Mouse (Mus musculus) B cell, adult 2 months (primary cell): Measurements from ENCODE around the gene B230217C12Rik.
"Not testable (repeated sequence)": the region's sequence is repeated elsewhere in the genome, so short reads cannot be mapped to it uniquely, and the experiment has no call there.

ENCODE experiments used
- DNase-seq, 2 experiments: peaks; one replicate each; pipeline ENCODE4 v3.0.0; 2022

Gene B230217C12Rik

GRCm38 (mm10) chr11:97825971-97826370 lies 14.6 kb upstream of the B230217C12Rik start:
- DNase-seq: peak; percentile 15 to 21

DNA sequence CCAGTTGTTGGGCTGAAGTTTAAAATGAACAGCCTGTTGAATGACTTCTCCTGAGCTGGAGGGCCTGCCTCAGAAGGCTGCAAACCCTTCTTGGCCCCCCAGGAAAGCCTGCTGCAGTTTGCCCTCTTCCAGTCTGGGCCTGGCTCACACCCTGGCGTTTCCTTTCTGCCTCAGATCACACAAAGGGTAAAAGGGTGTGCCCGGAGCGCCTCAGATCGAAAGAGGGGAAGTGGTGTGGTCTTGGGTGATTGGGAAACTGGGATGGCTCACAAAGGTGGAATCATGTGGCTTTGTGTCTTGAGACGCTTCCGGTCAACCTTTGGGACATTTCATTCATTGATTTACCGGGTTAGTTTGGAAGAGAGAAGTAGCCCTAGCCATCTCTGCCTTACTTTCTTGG lies 14.2 kb upstream of the B230217C12Rik start:
- no peak for DNase-seq

DNA sequence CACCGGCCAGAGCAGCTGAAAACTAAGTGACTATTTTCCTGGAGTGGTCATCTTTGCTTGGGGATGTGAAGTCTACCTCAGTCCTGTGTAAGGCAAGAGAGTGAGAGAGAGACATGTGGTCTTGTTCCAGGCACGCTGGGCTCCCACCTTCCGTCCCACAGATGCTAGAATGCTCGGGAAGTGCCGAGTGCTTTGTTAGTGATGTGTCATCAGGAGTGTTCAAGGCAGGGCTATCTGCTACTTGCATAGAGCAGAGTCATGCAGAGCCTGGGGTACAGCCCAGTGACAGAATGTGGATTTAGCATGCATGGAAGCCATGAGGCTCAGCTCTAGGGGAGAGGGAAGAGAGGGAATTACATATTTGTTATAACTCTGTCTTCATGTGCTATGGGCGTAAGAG lies 12.9 kb upstream of the B230217C12Rik start:
- no peak for DNase-seq

DNA sequence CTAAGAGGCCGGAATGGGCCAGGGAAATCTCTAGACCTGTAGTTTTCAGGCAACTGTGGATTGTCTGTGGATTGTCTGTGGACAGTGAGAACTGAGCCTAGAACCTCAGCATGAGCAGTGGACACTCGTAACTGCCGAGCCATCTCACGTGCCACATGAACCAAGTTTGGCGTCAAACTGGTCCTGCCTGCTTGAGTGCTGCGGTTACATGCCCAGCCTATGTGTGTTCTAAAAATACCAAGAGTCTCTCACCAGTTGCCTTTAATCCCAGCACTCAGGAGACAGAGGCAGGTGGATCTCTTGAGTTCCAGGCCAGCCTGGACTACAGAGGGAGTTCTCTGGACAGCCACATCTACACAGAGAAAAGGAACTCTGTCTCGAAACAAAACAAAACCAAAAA lies 11.2 kb upstream of the B230217C12Rik start:
- peak; percentile 16 for DNase-seq

GRCm38 (mm10) chr11:97829913-97830476 lies 10.6 kb upstream of the B230217C12Rik start:
- DNase-seq: peak; percentile 70 to 77

DNA sequence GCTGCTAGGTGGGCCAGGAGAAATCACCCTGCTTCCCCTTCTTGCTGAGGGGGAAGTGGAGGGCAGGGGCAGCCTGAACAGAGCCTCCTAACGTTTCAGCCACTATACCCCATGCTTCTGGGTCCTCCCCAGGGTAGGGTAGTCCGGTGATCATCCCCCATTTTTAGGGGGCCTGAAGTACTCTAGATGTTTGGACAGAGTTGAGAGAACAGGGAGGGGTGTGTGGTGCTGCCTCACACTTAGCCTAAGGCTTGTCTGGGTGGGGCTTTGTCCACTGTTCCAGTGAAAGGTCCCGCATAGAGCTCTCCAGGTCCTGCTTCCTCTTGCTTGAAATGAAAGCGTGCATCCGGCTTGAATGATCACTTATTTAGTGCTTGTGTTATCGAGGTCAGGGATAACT lies 10.1 kb upstream of the B230217C12Rik start:
- DNase-seq: peak in 1 of 2 experiments; percentile 12

- DNase-seq: no peak
Measured at GRCm38 (mm10) chr11:97832001-97832400, 8.6 kb upstream of the B230217C12Rik start.

DNA sequence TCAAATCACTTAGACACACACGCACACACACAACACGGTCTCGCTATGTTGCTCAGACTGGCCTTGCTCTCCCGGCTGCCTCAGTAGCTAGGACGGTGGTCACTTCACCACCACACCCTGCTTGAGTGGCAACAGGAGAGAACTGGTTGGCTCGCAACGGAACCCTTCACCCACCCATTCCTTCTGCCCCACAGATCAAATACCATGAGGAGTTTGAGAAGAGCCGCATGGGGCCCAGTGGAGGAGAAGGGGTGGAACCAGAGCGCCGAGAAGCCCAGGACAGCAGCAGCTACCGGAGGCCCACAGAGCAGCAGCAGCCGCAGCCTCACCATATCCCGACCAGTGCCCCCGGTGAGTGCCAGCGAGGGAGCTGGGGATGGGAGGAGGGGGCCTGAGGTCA lies 7.2 kb upstream of the B230217C12Rik start:
- no peak for DNase-seq

DNA sequence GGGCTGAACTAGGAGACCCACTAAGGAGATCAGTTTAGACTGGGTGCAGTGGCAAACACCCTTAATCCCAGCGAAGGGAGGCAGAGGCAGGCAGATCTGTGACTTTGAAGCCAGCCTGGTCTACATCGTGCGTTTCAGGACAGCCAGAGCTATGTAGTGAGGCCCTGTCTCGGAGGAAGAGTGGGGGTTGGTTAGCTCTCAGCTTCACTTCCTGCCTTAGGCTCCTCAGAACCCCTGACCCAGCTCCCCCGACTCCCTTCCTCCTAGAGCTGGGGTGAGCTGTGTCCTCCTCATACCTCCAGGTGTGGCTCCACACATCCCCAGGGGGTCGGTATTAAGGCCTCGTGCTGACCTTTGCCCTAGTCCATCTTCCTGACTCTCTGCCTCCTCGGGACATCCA lies 4.0 kb upstream of the B230217C12Rik start:
- DNase-seq: no peak

DNA sequence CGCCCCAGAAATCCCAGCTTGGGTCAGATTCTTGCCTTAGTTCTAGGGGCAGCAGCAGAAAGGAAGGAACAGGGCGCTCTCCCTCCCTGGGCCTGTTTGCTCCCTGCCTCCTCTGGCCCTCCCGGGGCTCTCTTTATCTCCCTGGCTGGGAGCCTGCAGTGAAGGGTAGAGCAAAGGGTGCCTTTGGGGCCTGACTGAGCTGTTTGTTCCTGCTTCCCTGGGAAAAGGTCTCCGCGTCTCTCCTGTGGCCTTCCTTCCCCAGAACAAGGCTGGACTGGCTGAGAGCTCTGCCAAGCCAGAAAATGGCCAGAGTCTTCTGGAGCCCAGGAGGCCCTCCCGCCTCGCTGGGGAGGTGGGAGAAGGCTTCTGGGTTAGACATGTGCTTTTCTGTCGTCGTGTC lies 3.5 kb upstream of the B230217C12Rik start:
- DNase-seq: not testable (repeated sequence)

DNA sequence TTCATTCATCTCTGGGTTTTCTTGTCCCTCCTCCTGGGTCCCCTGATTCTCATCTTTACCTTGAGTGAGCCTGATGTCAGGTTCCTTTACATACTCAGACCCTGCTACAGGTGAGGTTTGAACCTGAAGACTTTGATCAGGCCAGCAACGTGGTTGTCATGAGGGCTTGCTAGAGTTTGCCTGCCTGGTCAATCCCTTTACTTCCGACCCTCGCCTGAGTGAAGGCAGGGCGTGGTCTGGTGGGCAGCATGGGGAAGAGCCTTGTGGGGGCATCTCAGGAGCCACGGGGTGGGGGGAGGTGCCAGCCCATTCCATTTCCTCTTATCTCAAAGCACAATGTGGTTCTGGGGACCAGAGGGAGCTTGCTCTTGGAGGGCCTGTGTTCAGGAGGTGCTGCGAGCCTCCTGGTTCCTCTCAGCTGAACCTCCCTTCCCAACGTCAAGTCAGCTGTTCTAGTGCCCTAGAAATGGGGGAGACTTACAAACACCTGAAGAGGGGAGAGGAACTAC lies 2.9 kb upstream of the B230217C12Rik start:
- DNase-seq: no peak

- no peak for DNase-seq
Measured at GRCm38 (mm10) chr11:97838779-97839440, 1.7 kb upstream of the B230217C12Rik start.

DNA sequence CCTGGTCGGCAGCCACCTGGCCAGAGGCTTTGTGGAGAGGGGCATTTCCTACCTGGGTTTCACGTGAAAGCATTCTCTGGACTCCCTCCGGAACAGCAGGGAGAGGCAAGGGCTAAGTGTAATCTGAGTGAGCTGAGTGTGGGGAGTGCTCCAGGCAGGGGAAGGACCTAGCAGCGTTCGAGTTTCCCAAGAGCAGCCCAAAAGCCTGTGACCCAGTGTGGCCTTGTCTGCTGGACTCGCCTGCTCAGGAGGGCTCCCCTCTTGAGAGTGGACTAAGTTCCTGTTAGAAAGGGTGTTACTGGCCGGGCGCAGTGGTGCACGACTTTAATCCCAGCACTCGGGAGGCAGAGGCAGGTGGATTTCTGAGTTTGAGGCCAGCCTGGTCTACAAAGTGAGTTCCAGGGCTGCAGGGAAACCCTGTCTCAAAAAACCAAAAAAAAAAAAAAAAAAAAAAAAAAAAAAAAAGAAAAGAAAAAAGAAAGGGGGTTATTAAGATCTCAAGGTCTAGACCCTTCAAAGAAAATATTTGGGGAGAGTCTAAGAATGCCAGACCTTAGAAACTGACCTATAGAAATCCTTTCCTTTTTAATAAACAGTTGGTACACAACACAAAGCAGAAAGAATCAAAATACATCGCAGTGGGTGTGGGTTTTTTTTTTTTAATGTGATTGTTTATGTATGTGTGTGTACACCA lies 992 bp upstream of the B230217C12Rik start:
- no peak for DNase-seq

- no peak for DNase-seq
Measured at GRCm38 (mm10) chr11:97840135-97840490, 467 bp upstream of the B230217C12Rik start.

- DNase-seq: no peak
Measured at GRCm38 (mm10) chr11:97840991-97841661, 546 bp downstream of the B230217C12Rik start.

DNA sequence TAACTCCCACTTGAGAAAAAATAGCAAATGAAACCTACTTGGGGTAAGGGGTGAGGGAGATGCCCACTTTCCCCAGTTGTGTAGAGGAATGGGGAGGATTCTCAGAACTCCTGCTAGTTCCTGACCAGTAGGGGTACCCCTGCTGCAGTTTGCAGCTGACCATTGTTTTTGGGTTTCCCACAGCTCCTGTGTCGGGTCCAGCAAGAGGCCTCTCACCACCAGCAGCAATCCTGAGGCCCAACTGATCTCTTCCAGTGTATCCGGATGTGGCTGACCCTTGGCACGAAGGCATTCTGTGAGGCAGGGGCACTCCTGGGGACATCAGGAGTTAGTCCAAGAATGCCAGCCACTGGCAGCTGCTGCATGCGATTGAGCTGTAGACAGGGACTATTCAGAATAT lies 1.4 kb downstream of the B230217C12Rik start:
- no peak for DNase-seq

DNA sequence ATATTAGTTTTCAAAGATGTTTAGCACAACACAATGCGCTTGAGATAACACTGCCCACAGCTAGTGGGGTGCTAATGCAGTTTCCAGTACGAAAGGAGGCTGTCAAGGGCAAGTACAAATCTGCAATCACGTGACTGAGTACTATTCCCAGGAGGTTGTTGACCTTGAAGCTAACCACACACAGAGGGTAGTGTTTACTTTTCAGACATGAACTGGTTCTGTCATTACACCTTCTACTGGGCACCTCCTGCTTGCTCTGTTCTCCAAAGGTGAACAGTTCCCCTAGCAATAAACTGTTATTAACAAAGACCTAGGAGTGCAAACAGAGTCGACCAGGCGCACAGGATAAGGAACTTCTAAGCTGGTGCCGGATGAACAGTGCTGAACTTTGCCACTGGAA lies 9.8 kb downstream of the B230217C12Rik start:
- no peak for DNase-seq

DNA sequence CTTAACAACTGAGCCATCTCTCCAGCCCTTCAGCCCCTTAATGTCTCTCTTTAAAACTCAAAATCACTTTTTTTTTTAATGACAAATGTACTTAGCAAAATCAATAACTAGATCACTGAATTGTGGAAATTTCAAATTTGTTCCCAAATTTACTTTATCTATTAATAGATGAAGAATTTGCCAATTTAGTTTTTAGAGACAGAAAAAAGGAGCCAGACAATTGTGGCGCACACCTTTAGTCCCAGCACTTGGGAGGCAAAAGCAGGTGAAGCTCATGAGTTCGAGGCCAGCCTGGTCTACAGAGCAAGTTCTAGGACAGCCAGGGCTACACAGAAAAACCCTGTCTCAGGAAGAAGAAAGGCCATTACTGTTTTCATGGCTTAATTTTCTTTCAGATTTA lies 11.0 kb downstream of the B230217C12Rik start:
- DNase-seq: no peak

DNA sequence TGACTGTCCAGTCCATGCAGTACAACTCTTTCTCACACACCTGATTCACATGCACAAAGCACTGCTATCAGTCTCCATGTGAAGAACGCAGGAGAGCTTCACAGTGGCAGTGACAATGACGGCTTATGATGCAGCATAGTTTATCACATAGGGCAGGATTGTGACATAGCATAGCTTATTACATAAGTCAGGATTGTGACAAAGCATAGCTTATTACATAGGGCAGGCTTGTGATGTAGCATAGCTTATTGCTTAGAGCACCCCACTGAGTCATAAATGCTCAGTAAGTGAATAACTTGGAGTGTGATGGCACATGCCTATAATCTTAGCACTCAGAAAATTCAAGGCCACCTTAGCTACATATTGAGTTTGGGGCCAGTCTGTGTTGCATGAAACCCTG lies 14.9 kb downstream of the B230217C12Rik start:
- DNase-seq: no peak

- no peak for DNase-seq
Measured at GRCm38 (mm10) chr11:97862148-97862547, 21.6 kb downstream of the B230217C12Rik start.

GRCm38 (mm10) chr11:97865421-97865820 lies 24.8 kb downstream of the B230217C12Rik start:
- no peak for DNase-seq

DNA sequence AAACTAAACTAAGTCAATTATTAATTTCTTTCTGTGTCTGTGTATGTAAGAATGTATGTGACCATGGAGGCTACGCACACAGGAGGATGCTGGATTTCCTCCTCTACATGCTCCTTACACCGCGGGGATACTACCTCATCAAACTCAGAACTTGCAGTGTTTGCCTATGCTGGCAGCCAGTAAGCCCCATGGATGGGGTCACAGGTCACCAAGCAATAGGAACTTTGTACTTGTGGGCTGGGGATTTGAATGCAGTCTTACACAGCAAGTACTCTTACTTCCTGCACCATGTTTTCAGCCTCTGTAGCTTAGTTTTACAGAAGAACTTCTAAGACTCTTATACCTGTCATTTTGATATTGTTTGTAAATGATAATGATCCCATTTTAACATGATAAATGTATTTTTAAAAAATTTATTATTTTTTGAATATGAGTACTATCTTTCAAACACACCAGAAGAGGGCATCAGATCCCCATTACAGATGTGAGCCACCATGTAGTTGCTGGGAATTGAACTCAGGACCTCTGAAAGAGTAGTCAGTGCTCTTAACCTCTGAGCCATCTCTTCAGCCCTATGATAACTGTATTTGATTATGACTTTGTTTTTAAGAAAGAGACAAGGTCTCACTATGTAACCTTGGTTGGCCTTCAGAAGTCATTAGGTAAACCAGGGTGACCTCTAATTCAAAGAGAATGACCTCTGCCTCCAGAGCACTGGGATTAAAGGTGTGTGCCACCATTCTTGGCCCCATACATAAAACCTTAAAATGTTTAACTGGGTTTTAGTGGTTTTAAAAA lies 25.7 kb downstream of the B230217C12Rik start:
- no peak for DNase-seq

- no peak for DNase-seq
Measured at GRCm38 (mm10) chr11:97867591-97867990, 27.0 kb downstream of the B230217C12Rik start.
